Mouse (Mus musculus) bone marrow macrophage, adult 2 months (primary cell): ENCODE results near the gene Efna3.

Experiments used
- CTCF ChIP-seq: IDR thresholded peaks from 2 replicates; pipeline ENCODE4 v1.5.1; 2012; ENCODE audit warnings: low read depth, mild to moderate bottlenecking, low read length, moderate library complexity
- POLR2A ChIP-seq: IDR thresholded peaks from 2 replicates; pipeline ENCODE4 v1.6.1; 2012; ENCODE audit warnings: mild to moderate bottlenecking, low read depth, low read length, borderline replicate concordance

- TF ChIP-seq CTCF (no peak), POLR2A (no peak)
Measured at GRCm38 (mm10) chr3:89315930-89316831, 6.6 kb downstream of the Efna3 start.
